Mouse (Mus musculus): Measurements from ENCODE around the gene Mgat5b.

GRCm38 (mm10) chr11:117027681-117028080 is 109.0 kb downstream of the Mgat5b start:
- TF ChIP-seq CTCF (IDR thresholded peaks at IDR 0.05; ENCODE audit: low read depth, low read length): no peak
- no peak for TF ChIP-seq POLR2A (IDR thresholded peaks at IDR 0.05; ENCODE audit: insufficient read depth, low read length)
- no peak for TF ChIP-seq EP300 (IDR thresholded peaks at IDR 0.05; ENCODE audit: insufficient read depth, low read depth, low read length)
